Mouse (Mus musculus): ENCODE measurements around the gene AI854703.
"Not testable (repeated sequence)": the region's sequence is repeated elsewhere in the genome, so short reads cannot be mapped to it uniquely, and the experiment has no call there.

AI854703 gene

DNA sequence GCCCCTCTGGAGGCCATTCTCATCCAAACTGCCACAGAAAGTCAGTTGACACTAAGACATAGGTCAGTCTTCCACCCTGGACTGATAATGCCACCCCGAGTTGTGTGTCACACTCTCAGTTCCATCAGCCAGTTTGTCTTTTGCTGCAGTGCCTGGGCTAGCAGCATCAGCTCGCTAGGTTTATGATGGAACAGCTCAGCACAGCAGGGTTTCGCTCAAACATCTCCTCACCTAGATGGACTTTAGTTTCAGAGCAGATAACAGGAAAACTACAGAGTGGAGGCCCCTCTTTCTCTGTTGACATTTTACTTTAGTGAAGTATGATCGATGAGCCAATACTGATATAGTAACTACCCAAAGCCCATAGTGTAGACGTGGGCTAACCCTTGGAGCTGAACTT, 11.8 kb upstream of the AI854703 start:
- DNase-seq (ENCODE audit: low read depth, low spot score): no peak

DNA sequence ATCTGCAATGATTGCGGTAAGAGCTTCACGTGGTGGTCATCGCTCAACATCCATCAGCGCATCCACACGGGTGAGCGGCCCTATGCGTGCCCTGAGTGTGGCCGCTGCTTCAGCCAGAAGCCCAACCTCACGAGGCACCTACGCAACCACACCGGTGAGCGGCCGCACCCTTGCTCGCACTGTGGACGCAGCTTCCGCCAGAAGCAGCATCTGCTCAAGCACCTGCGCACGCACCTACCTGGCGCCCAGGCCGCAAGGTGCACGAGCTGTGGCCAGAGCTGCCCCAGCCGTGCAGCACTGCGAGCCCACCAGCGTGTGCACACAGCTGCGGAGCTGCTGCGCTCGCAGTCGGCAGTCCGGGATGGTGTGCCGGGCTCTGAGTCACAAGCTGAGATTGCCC, 6.5 kb upstream of the AI854703 start:
- DNase-seq (ENCODE audit: low read depth, low spot score): peak; percentile 50

DNA sequence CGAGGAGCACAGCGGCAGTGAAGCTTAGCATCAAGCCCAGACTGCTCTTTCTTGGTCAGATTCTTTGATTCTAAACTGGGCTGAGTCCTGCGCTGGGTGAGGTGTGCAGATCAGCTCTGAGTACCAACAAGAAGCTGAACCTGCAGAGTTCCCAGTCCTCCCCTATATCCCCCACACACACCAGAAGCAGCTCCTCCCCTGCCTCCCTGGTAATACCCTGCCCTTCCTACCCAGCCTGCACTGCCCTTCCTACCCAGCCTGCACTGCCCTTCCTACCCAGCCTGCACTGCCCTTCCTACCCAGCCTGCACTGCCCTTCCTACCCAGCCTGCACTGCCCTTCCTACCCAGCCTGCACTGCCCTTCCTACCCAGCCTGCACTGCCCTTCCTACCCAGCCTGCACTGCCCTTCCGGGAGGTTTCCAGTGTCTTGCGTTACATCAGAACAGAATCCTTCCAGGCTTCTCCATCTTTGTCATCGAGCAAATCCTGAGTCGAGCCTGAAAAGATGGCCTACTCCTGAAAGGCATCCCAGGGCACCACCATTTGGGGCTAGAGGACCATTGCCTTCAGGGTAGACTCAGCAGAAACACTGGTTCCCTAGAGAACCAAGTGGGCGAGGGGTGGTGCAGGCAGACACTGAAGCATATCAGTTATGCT, 4.2 kb upstream of the AI854703 start:
- not testable (repeated sequence) for DNase-seq (ENCODE audit: low read depth, low spot score)

DNA sequence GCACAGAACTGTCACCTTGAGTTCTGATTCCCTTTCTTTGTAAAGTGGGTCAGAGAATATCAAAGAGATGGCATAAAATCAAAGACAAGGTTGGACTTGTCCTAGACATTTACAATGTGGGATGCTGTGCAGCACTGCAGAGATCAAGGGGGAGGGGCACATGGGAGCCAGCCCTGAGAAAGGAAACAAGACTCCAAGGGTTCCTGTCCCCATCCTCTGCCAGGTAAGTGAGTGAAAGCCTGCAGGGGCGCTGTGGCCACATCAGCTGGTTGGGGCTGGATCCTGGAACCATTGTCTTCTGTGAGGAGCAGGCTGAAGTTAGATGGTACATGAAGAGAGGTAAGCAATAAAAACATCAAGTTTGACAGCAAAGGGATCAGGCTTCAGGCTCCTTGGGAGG, 3.1 kb upstream of the AI854703 start:
- DNase-seq (ENCODE audit: low read depth, low spot score): peak; percentile 58

DNA sequence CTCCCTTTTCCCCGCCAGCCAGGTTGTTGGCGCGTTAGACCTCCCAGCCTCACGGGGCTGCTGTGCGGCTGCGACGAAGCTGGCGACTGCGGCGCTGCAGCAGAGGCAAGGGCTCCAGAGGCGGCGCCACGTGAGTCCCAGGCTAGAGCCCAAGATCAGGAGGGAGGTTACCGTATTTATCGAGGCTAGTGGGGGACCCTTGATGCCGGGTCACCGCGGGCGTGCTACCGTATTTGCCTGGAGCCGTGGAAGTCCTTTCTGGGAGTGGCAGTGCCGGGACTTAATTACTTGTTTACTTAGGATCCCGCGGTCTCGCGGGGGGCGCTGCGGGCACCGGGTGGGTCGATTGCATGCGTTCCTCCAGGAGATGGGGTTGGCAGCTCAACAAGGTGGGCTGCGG, 420 bp downstream of the AI854703 start:
- peak; percentile 81 for DNase-seq (ENCODE audit: low read depth, low spot score)

DNA sequence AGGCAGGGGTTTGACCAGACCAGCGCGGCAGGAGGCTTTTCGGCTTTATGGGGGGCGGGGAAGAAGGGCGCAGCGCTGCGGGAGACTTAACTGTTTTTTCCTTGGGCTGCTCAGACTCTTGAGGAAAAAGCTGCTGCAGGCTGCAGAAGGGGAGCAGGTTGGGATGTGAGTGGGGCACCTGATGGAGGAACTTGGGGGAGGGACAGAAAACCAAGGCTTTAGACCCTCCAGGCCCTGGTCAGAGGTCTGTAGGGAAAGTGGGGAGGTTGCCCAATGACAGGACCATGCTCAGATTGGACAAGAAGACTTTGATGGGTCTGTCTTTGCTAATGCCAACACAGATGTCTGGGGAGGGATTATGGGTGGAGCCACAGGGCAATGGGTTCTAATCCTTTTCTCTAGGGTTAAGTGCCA, 954 bp downstream of the AI854703 start:
- DNase-seq (ENCODE audit: low read depth, low spot score): no peak

DNA sequence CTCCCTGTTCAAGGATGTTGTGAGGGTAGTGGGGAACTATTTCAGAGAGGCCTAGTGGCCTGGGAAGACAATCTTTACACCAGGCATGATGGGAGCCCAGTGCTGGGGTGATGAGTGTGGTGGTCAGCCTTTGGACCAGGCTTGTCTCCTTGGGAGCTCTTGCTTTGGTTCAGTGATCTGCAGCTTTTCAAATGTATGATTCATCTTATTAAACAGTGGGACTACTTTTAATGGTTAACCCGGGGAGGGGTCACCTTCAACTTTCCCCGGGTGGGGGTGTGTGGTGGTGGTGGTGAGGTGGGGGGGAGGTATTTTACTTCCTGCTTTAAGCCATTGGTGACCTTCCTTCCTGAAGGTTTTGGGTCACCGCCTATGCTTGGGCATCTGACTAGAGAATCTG, 1.8 kb downstream of the AI854703 start:
- DNase-seq (ENCODE audit: low read depth, low spot score): no peak

DNA sequence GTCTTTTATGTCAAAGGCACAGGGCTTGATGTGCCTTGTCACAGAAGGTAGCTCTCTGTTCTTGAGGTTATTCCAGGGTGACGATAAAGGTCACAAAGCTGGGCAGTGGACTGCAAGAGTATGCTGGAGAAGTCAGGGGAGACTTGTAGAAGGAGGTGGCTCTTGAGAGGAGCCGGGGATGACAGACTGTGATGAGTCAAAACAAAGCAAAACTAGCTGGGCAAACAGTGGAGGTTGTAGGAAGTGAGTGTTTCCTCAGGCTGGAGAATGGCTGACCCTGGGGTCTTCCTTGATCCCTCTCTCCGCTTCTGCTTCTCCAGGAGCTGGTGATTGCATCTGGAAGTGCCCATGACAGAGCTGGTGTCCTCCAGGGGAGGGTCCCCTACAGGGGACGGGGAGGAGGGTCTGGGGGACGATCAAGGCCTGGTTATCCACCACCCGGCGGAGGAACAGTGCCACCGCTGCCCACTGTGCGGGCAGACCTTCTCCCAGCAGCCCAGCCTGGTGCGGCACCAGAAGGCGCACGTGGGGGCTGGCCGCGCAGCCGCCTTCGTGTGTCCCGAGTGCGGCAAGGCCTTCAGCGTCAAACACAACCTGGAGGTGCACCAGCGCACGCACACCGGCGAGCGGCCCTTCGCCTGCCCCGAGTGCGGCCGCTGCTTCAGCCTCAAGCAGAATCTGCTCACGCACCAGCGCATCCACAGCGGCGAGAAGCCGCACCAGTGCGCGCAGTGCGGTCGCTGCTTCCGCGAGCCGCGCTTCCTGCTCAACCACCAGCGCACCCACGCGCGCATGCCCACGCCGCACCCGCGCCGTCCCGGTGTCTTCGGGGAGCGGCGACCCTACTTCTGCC, 2.5 kb downstream of the AI854703 start:
- no peak for DNase-seq (ENCODE audit: low read depth, low spot score)

DNA sequence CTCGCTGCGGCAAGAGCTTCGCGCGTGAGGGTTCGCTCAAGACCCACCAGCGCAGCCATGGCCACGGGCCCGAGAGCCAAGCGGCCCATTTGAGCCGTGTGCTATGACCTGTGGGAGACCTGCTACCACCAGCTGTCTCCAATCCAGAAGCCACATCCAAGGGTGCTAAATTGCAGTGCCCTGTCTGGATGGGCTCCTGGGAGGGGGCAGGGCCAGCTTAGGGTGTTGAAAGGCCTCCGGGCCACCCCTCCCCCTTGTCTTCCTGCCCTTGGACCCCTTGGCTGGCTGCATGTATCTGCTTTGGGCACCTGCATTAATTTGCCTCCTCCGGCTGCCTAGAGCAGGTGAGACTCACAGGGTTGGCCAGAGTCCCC, 3.1 kb downstream of the AI854703 start:
- no peak for DNase-seq (ENCODE audit: low read depth, low spot score)

DNA sequence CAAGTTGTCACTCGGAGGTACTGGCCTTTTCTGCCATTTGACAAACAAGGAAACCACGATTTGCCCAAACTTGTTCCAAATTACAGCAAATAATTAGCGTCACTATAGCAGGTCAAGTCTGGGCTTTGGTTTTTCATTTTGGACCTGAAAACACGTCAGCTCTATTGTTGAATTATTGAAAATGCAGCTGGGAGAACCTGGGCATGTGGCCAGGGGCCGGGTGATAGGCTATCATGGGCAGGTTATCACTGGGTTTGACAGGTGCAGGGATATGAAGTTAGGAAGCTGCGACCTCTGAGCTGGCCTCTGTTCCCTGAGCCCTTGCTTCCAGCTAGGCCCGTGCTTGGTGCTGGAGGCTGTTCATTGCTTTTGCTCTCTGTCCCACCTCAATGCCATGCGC, 4.3 kb downstream of the AI854703 start:
- no peak for DNase-seq (ENCODE audit: low read depth, low spot score)

DNA sequence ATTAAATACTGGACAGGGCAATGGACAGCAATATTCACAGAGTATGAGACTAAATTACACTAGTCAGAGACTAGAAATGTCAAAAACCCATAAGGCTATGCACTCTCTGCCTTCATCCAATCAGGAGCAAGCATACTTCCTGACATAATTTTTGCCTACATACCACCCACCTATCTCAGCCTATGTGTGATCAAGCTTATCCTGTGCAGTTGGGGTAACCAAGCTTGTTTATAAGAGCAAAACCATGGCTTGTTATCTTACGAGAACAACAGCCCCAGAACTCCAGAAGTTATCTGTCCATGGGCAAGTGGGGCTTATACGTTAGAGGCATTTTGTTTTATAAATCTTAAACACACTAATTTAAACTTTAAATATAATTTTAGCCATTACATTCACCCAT, 8.5 kb downstream of the AI854703 start:
- no peak for DNase-seq (ENCODE audit: low read depth, low spot score)

DNA sequence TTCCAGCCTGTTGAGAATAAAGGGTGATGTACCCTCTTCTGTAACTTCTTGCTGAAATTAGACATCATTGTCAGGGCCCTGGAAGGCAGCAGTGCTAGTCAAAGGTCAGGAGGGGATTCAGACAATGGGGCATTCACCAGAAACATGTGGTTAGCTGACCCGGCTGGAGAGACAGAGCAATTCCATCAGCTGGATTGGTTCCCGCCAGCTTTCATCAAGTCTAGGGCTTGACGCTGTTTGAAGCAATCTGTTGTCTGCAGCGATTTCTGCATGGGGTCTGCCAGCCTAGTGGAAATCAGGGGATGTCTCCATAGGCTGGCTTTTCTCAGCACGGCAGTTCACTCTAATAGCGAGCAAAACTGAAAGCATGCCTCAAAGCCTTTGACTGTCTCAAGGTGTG, 10.0 kb downstream of the AI854703 start:
- DNase-seq (ENCODE audit: low read depth, low spot score): no peak

DNA sequence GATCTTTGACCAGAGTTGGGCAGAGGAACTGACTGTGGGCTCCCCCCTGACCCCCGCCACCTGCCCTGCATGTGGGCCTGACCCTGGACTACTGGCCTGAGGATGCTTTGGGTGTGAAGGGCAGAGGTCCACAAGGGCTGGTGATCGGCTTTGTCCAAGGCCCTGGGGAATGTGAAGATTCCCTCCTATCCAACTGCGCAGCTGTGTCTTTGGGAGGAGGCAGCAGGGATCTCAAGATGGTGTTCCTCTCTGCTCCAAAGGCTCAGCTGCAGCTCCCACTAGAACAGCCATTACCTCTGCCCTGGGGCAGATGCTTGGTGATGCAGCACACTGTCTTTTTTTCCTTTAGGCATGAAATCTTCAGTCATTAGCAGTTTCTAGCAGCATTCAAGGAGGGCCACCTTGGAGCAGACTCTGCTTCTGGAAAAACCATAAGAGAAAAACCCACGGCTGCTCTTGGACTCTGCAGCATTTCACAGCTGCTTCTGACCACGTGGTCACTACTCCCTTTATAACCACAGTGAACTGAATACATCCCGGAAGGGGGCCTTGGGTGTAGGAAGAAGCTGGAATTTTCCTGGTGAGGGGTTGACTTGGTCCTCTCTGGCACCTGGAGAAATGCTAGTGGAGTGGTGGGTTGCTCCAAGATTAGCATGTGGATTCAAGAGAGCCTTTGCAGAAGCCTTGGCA, 11.4 kb downstream of the AI854703 start:
- no peak for DNase-seq (ENCODE audit: low read depth, low spot score)

DNA sequence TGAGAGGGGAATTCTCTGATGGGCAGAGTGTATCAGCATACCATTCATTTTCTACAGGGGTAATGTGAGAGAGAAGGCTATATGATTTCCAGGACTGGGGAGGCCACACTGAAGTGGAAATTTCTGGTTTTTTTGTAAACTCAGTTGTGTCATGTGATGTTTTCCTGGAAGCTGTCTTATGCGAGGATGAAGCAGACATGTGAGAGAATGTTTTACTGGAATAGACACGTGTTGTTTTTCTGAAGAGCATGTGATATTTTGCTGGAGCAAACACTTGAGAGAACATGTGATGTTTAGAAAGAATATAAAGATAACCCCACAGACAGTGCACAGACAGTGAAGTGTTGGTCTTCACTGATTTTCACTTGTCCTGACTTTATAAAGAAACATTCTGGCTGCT, 12.0 kb downstream of the AI854703 start:
- DNase-seq (ENCODE audit: low read depth, low spot score): no peak

DNA sequence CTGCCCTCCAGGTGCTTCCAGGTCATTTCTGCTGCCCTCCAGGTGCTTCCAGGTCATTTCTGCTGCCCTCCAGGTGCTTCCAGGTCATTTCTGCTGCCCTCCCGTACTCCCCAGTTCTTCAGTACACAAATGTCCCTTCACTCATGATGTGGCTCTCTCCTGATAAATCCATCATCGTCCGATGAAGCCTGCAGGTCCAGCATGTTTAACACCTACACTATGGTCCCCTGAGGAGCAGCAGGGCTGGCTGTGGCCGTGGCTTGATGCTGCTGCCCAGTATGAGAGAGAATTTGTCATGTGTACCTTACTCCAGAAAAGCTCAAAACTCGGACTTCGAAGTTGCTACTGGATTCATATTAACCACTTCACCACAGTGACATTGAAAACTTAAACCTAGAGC, 14.8 kb downstream of the AI854703 start:
- no peak for DNase-seq (ENCODE audit: low read depth, low spot score)

DNA sequence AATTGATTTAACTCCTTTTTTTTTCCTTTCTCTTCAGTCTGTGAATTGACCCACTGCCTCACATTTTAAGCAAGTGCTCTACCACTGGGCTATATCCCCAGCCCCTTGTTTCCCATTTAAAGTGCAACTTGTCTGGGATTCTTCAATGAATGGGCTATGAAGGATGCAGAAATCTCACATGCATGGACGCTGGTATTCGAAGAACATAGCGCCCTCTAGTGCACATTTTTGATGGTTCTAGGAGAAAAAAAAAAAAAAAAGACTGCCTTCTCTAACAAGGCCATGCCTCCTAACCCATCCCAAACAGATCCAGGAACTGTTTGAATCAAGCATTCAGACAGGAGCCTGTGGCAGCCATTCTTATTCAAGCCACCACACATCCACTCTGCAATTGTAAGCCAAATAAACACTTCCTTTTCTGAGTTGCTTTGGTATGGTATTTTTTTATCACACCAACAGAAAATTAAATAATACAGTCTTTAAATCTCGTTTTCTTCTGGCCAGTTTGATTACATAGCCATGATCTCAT, 16.3 kb downstream of the AI854703 start:
- peak; percentile 88 for DNase-seq (ENCODE audit: low read depth, low spot score)

DNA sequence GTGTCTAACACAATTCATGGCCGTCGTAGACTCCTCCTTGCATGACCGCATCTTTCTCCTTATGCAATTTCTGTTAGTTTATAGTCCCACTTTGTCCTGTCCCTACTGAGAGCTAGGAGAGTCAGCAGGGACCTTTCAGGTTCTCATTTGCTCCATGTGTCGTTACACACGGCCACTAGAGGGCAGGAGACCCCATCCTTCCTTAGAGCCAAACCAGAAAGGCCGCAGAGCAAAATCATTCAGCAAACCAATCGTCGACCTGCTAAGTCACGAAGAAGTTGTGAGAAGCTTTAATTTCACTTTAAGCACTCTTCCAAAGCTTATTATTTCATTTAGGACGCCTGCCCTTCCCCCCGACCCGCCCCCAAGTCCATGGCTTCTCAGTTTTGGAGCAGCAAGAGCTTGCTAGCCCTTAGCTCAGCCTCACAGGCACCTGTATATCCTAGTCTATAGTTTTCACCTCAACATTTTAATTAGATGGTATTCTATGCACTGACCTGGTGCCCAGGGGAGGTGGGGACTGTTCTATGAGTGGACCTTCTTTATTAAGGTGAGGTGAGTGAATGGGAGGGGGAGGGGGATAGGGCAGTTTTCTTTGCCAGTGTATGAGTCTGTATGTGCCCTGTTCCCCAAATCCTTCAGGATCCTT, 19.2 kb downstream of the AI854703 start:
- peak; percentile 78 for DNase-seq (ENCODE audit: low read depth, low spot score)

DNA sequence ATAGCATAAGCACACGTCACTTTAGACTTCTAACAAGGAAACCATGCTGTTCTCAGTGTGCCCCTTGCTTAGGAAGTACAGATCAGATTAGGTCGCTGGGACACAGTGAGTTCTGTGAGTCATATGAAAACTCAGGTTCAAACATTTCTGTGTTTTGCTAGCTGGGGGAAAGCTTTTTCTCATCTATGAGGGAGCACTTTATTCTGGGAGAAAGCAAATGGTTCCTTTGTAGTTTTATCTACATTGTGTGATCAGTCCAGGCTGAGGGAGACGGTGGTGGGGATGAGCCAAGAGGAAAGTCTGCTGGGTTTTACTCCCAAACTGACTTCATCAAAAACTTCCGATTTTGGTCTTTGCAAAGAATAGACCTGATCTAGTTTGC, 19.7 kb downstream of the AI854703 start:
- no peak for DNase-seq (ENCODE audit: low read depth, low spot score)

DNA sequence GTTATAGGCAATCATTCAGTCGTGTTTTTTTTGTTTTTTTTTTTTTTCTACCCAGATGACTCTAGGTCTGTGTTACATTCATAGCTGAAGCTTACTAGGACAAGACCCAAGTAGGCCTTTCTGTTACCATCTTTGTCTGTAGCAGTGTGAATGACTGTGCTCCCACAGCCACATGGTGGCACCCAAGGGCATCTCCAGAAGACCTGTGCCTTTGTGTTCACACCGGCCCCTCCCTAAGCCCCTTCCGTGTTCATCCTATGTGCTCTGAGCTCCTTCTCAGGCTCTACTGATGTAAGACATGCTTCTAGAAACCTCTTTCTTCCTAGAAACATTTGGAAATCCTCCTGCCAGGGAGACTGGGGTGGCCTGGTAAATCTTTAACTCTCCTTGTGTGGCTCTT, 20.4 kb downstream of the AI854703 start, which contains the start of gene Gimap8:
Gene Gimap8 (plus strand): TSS at position 240 of the 400 bp plus-strand sequence.
- peak; percentile 60 for DNase-seq (ENCODE audit: low read depth, low spot score)

DNA sequence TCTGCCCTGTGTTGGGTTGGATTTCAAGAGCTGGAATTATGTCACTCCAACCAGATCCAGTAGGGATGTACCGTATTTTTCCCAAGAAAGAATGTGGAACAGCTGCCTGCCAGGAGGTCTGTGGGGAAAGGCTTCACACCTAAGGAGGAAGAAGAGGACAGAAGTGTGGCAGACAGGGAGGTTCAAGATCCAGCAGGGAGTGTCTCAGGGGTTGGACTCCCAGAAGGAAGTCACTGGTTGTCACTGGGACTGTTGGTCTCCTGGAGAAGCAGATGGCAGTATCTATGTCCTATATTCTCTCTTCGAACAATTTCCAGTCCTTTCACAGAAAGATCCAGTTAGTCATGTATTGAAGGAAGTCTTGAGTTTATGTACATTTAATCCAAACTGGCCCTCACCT, 21.0 kb downstream of the AI854703 start:
- DNase-seq (ENCODE audit: low read depth, low spot score): no peak

DNA sequence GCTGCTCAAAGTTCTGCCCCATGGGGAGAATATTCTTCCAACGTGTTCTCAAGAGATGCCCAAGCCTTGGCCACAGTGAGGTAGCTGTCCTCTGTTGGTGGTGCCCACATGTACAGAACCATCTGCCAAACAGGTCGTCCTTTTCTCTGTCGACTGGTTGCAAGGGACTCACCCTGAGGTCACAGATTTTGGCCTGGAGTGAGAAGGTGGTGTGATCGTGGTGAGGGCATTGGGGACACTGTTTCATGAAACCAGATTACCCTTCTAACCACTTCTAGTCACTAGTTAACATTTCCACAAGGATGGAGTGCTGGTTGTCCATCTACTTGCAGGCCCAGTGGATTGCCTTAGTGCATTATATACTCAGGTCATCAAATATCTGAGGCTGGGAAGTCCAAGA, 22.2 kb downstream of the AI854703 start:
- DNase-seq (ENCODE audit: low read depth, low spot score): no peak

DNA sequence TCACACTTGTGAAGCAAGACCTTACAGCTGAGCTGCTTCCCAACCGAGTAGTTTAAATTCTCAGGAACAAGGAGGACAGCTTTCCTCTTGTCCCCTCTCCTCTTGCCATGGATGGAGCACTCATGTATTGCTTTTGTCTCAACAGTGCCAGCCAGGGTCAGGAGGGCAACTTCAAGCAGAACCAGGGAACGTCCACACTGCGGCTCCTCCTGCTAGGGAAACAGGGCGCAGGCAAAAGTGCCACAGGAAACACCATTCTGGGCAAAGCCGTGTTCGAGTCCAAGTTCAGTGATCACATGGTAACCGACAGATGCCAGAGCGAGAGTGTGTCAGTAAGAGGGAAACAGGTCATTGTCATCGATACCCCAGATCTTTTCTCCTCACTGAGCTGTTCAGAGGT, 23.5 kb downstream of the AI854703 start:
- DNase-seq (ENCODE audit: low read depth, low spot score): no peak
